Mouse (Mus musculus): ENCODE results near the gene Mast4. TPM values are rescaled to one million over a fixed set of nuclear protein-coding genes. Genes with fewer than 3 reads are reported as not detected.

The Mast4 gene
- polyA plus RNA-seq, 1 experiment from 2014 or later, result 10.5 TPM

DNA sequence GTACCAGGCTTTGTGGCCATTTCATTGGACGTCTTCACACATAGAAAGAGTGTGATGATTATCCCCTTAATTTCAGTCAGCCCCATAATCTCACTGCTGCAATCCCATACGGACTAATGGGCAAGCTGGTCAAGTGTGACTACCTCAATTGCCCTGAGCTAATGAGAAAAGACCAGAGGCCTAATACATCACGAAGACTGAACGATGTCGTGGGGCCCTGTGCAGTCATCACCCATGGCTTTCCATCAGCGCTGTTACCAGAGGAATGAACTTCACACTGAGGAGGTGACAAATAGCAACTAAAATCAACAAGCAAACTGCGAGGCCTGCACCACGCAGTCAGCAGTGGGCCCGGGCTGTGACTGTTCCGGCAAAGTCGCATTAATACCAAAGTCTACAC, 344.7 kb downstream of the Mast4 start:
- in situ Hi-C loops (cut with MboI; ENCODE audit: low pct_unique_long_range_greater_than_20kb), result no loop called here
- POLR2A ChIA-PET, result no interaction called here
- CTCF ChIA-PET, result no interaction called here
- no peaks in the 10 kb centered on the region for H3K27me3 ChIP-seq
- ATAC-seq, result no peak
- TF ChIP-seq CTCF (IDR thresholded peaks at IDR 0.05), result no peak
- DNase-seq (ENCODE audit: low read depth, low spot score), result no peak

DNA sequence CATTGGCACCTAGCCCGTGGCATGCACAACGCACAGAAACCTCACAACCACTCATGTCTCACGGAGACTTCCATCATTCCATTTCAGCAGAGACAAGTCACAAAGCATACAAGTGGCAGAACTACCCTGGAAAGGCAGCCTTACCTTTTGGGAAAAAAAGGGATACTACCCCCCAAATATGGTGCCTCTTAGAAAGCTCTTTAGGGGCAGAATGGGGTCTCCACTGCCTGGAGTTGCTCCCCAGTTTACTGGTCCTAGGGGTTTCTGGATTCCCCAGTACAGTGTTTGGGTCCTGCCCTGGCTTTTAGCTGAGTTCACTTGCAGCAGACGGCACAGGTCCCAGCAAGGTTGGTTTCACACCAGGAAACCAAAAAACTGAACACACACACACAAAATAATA, 345.3 kb downstream of the Mast4 start:
- ATAC-seq (no peak), DNase-seq (ENCODE audit: low read depth, low spot score) (no peak)
- H3K27me3 ChIP-seq, result no peaks in the 10 kb centered on the region
- ChIA-PET POLR2A (no interaction called here), CTCF (no interaction called here)
- in situ Hi-C loops (cut with MboI; ENCODE audit: low pct_unique_long_range_greater_than_20kb), result no loop called here
- no peak for TF ChIP-seq CTCF (IDR thresholded peaks at IDR 0.05)

DNA sequence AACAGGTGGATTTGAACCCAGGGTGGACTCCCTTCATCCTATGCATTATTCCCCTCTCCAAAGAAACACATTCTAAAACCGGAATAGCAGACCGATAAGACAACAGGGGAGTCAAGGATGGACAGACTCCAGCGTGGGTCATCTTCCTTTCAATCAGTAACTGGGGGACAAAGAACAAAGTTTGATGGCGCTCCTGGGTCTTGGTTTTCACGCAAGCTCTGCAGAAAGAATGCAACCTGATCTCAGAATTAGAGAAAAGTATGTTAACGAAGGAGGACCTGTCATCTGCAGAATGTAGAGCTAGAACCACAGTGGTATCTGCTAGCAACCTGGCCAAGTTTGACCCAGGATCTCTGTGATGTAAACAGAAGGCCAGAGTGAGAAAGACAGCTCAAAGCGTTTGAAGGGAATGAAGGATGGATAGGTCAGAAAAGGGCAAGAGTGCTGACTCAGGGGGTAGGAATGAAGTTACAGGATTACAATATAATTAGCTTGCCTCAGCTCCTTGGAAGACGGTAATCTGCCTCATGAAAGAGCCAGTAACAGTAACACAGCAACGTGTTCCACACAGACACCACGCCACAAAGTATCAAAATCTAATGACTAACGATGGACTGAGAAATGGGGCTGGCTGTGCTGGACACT, 345.9 kb downstream of the Mast4 start:
- ATAC-seq (no peak), DNase-seq (ENCODE audit: low read depth, low spot score) (no peak)
- CTCF ChIA-PET, result no interaction called here
- no peaks in the 10 kb centered on the region for H3K27me3 ChIP-seq
- POLR2A ChIA-PET, result no interaction called here
- in situ Hi-C loops (cut with MboI; ENCODE audit: low pct_unique_long_range_greater_than_20kb), result no loop called here
- TF ChIP-seq CTCF (IDR thresholded peaks at IDR 0.05), result no peak

DNA sequence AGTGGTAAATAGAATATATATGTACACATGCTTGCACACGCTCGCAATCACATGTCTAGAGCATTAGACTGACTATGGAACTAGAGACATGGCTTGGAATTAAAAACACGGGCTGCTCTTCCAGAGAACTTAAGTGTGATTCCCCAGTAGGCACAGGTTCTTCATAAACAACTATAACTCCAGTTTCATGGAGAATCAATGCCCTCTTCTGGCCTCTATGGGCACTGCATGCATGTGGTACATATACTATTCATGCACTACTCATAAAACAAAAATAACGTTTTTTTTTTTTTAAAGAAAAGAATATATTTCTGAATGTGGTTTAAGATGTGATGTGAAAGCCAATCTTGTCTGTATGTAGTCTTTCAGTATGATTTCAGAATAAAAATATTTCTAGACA, 349.7 kb downstream of the Mast4 start:
- DNase-seq (ENCODE audit: low read depth, low spot score) (no peak), ATAC-seq (no peak)
- in situ Hi-C loops (cut with MboI; ENCODE audit: low pct_unique_long_range_greater_than_20kb), result no loop called here
- no peaks in the 10 kb centered on the region for H3K27me3 ChIP-seq
- CTCF ChIA-PET, result no interaction called here
- POLR2A ChIA-PET, result no interaction called here
- no peak for TF ChIP-seq CTCF (IDR thresholded peaks at IDR 0.05)

DNA sequence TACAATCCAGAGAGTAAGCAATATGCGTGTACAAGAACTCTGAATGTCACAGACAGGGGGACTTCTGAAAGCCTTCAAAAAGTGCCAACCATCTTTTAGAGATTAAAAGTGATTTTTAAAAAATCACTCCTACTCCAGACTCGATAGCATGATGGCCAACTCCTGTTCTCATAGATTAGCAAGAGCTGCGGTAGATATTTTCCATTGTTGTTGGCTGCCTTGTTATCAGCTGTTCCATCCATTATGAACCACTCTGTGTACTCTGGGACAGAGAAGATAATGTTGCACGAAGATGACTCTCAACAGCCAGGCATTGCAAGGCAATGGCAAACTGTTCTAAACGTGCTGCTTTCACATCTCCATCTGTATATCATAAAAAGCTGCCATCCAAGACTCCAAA, 360.4 kb downstream of the Mast4 start:
- POLR2A ChIA-PET, result no interaction called here
- H3K27me3 ChIP-seq, result no peaks in the 10 kb centered on the region
- ATAC-seq, result no peak
- in situ Hi-C loops (cut with MboI; ENCODE audit: low pct_unique_long_range_greater_than_20kb), result no loop called here
- CTCF ChIA-PET, result interaction anchor here (1.1 kb wide), 1 partner anchor 671 kb away, joined by 3 read pairs; no protein-coding TSS in a partner anchor
- no peak for TF ChIP-seq CTCF (IDR thresholded peaks at IDR 0.05)
- no peak for DNase-seq (ENCODE audit: low read depth, low spot score)

DNA sequence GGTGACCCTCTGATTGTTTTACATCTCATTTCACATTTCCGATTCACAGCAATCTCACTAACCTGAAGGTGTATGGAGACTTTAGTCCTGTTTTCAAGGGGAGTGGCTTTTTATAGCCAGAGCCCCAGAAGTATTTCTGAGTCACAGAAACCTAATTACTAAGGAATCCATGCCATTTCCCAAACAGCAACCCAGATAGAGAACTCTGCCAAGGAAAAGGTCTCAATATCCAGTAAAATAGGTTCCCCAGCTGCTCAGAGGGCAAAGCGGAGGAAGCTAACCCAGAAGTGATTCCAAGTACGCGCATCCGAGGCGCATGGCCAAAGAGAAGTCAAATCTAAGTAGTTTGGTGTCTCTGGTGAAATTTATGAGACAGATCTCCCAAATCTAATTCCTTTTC, 370.8 kb downstream of the Mast4 start:
- ChIA-PET CTCF (no interaction called here), POLR2A (no interaction called here)
- no peak for TF ChIP-seq CTCF (IDR thresholded peaks at IDR 0.05)
- ATAC-seq, result no peak
- DNase-seq (ENCODE audit: low read depth, low spot score), result no peak
- in situ Hi-C loops (cut with MboI; ENCODE audit: low pct_unique_long_range_greater_than_20kb), result no loop called here
- H3K27me3 ChIP-seq, result no peaks in the 10 kb centered on the region

DNA sequence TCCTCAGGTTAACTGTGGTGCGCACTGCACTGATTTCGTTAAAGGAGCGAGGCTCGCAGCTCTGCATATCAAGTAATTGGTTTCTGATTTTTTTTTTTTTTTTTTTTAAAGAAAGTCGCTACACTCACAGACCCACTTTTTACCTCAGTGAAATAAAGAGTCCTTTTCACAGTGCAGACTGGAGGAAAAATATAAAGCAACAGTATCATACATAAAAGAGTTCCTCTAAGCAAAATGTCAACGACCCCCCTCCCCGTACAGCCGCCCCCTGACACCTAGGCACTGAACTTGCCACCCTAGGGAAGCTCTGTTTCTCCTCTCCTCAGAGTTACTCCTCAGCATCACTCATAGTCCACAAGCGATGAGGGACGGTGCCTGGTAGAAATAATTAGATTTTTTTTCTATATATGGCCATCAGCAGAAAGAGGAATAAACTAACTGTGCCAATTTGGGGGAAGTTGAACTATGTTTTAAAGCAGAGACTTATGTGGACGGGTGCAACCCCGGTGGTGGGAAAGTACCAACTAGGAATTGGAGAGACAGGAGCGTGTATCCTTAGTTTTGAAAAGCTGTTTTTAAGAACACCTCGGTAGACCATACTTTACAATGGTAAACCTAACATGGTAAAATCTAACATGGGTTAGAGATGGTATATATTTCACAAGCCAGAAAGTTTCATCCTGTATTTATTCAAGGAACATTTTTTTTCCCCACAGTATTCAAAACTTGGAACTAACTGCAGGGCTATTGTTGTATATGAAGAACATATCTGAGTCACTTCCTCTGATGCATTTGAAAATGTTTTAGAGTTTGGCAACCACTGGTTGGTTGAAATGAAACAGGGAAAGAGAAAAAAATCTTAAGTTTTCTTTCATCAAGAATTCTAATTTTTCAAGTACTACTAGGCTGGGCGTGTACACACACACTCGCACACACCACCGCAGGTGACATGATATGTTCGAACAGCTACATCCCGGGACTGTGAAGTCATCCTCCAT, 375.7 kb downstream of the Mast4 start:
- ChIA-PET POLR2A (interaction anchor here (0.7 to 0.9 kb wide), 2 partner anchors 27 to 814 kb away, joined by 3 read pairs; no protein-coding TSS in a partner anchor), CTCF (interaction anchor here (1.6 kb wide), 1 partner anchor 9 kb away, joined by 4 read pairs; no protein-coding TSS in a partner anchor)
- H3K27me3 ChIP-seq, result no peaks in the 10 kb centered on the region
- ATAC-seq (no peak), DNase-seq (ENCODE audit: low read depth, low spot score) (no peak)
- in situ Hi-C loops (cut with MboI; ENCODE audit: low pct_unique_long_range_greater_than_20kb), result no loop called here
- TF ChIP-seq CTCF (IDR thresholded peaks at IDR 0.05), result no peak

DNA sequence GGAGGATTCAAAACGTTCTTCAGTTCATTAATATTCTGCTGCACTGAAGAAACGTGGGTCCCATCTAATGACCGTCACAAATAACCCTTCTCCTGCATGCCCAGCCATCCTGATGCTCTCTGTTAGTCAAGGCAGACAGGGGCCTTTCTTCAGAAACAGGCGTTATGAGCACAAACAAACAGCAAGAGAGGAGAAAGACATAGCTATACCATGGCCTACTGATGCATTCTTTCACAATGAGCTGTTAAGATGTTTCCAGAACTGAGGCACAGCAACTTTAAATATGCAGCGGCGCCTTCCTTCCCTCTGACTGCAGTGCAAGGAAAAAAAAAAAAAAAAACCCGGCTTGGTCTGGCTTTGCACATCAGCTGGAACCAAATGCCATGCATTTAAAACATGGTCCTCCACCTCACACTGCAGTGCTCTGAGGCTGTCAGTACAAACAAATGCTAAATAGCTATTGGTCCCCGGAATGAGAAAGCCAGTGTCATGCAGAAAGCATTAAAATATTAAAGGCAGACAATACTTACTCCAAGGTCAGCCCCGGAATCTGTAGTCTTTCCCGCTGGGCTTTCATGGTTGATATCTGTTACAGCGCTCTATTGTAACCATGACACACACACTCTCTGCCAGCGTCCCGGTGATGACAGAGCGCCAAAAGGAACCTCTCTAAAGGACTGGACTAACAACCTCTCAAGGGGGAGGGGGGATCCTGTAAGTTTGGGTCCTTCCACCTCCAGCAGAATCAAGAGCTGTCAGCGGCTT, 376.6 kb downstream of the Mast4 start:
- in situ Hi-C loops (cut with MboI; ENCODE audit: low pct_unique_long_range_greater_than_20kb), result no loop called here
- ATAC-seq (peak; percentile 44), DNase-seq (ENCODE audit: low read depth, low spot score) (peak; percentile 13)
- TF ChIP-seq CTCF (IDR thresholded peaks at IDR 0.05), result no peak
- no peaks in the 10 kb centered on the region for H3K27me3 ChIP-seq
- POLR2A ChIA-PET, result interaction anchor here (0.9 kb wide), 1 partner anchor 28 kb away, joined by 3 read pairs; no protein-coding TSS in a partner anchor
- CTCF ChIA-PET, result interaction anchor here (0.6 to 1.6 kb wide), 4 partner anchors 9 to 176 kb away, joined by 3 to 4 read pairs (median 3); no protein-coding TSS in a partner anchor

DNA sequence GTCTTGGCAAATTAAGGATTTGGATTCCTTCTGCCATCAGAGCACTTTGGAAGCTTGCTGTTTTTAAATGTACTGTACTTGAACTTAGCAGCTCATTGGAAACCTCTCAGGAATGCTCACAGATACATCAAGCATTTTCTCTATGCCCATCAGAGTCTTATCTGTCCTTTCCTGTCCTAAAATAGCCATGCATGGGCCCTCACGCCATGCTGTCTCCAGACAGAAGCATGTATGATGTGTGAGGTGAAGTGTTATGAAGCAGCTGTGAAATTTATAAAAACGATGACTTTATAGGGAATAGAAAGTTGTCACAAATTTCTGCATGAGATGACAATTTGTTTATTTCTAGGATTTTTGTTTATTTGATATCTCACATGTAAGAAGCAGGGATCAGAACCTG, 378.8 kb downstream of the Mast4 start:
- CTCF ChIA-PET, result interaction anchor here (1.2 kb wide), 1 partner anchor 15 kb away, joined by 5 read pairs; no protein-coding TSS in a partner anchor

DNA sequence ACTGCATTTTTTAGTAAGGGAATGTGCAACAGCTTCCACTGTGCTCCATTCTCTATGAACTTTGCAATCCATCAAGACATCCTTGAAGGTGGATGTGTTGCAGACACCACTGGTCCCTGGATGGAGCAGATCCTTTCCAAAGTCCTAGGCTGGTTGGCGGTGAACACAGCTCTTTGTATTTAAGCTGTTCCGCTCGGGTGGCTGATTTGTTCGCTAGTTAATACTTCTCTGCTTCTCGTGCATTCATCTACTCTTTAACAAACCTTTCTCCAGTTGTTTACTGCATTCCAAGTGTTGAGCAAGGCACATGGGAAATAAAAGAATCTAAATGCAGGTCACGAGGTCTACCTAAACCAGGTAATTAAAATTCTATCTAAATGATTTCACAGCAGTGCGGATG, 384.5 kb downstream of the Mast4 start:
- in situ Hi-C loops (cut with MboI; ENCODE audit: low pct_unique_long_range_greater_than_20kb), result no loop called here
- TF ChIP-seq CTCF (IDR thresholded peaks at IDR 0.05), result no peak
- H3K27me3 ChIP-seq, result no peaks in the 10 kb centered on the region
- ChIA-PET POLR2A (no interaction called here), CTCF (interaction anchor here (1.2 kb wide), 1 partner anchor 8 kb away, joined by 4 read pairs; no protein-coding TSS in a partner anchor)
- ATAC-seq (no peak), DNase-seq (ENCODE audit: low read depth, low spot score) (no peak)

More for the DNA sequence above, 378.8 kb downstream of the Mast4 start:
- DNase-seq (ENCODE audit: low read depth, low spot score) (no peak), ATAC-seq (no peak)
- in situ Hi-C loops (cut with MboI; ENCODE audit: low pct_unique_long_range_greater_than_20kb), result no loop called here
- no peak for TF ChIP-seq CTCF (IDR thresholded peaks at IDR 0.05)
- POLR2A ChIA-PET, result no interaction called here
- no peaks in the 10 kb centered on the region for H3K27me3 ChIP-seq
